Mouse (Mus musculus): ENCODE data around the gene Snrpd3. TPM values are rescaled to one million over a fixed set of nuclear protein-coding genes. Genes with fewer than 3 reads are reported as not detected.
A peak's percentile ranks its signal among the peaks of the same experiment; 100 is the strongest.

The Snrpd3 gene
- total and polyA plus RNA-seq, 2 experiments, result 12.5 to 26.6 TPM

GRCm38 (mm10) chr10:75486086-75486979 lies 31.0 kb upstream of the Snrpd3 start:
- H3K27me3 ChIP-seq (ENCODE audit: control insufficient read depth, insufficient read depth, low read length), result no peaks in the 10 kb centered on the region
- H3K9ac ChIP-seq (ENCODE audit: low read depth, low read length), result no peak overlapping the region
- no peaks in the 10 kb centered on the region for H3K36me3 ChIP-seq (ENCODE audit: control insufficient read depth, insufficient read depth, low read length)
- 0 out of 2 replicates have a peak, but pooled peaks cover 2% of the 10 kb centered on the region for H3K4me1 ChIP-seq (ENCODE audit: control insufficient read depth, insufficient read depth, low read length)
- H3K27ac ChIP-seq (replicated peaks; ENCODE audit: insufficient read depth, low read depth, low read length), result no peak overlapping the region
- DNase-seq (ENCODE audit: extremely low read depth, low read depth, low spot score), result peak; percentile 58
- no peak overlapping the region for H3K4me3 ChIP-seq (ENCODE audit: insufficient read depth, low read depth, low read length)
- no peaks in the 10 kb centered on the region for H3K79me2 ChIP-seq (ENCODE audit: control insufficient read depth, insufficient read depth, low read length)
- TF ChIP-seq POLR2A (IDR thresholded peaks at IDR 0.05; ENCODE audit: extremely low read depth, insufficient read depth, low read length) (no peak), CTCF (IDR thresholded peaks at IDR 0.05; ENCODE audit: low read depth, low read length) (peak; percentile 71)
- WGBS, result 50% methylated on average over 9 of the region's 9 CpGs

GRCm38 (mm10) chr10:75487131-75487530 lies 30.2 kb upstream of the Snrpd3 start:
- 77% methylated on average over 3 of the region's 3 CpGs for WGBS
- no peaks in the 10 kb centered on the region for H3K36me3 ChIP-seq (ENCODE audit: control insufficient read depth, insufficient read depth, low read length)
- TF ChIP-seq CTCF (IDR thresholded peaks at IDR 0.05; ENCODE audit: low read depth, low read length), result no peak
- no peak for TF ChIP-seq POLR2A (IDR thresholded peaks at IDR 0.05; ENCODE audit: extremely low read depth, insufficient read depth, low read length)
- H3K27me3 ChIP-seq (ENCODE audit: control insufficient read depth, insufficient read depth, low read length), result no peaks in the 10 kb centered on the region
- no peaks in the 10 kb centered on the region for H3K79me2 ChIP-seq (ENCODE audit: control insufficient read depth, insufficient read depth, low read length)
- H3K27ac ChIP-seq (replicated peaks; ENCODE audit: insufficient read depth, low read depth, low read length), result no peak overlapping the region
- no peak for DNase-seq (ENCODE audit: extremely low read depth, low read depth, low spot score)
- H3K4me1 ChIP-seq (ENCODE audit: control insufficient read depth, insufficient read depth, low read length), result 0 out of 2 replicates have a peak, but pooled peaks cover 2% of the 10 kb centered on the region
- H3K9ac ChIP-seq (ENCODE audit: low read depth, low read length), result no peak overlapping the region
- no peak overlapping the region for H3K4me3 ChIP-seq (ENCODE audit: insufficient read depth, low read depth, low read length)

GRCm38 (mm10) chr10:75489522-75489921 lies 27.8 kb upstream of the Snrpd3 start:
- TF ChIP-seq CTCF (IDR thresholded peaks at IDR 0.05; ENCODE audit: low read depth, low read length) (no peak), POLR2A (IDR thresholded peaks at IDR 0.05; ENCODE audit: extremely low read depth, insufficient read depth, low read length) (no peak)
- 62% methylated on average over 2 of the region's 2 CpGs for WGBS
- Histone ChIP-seq H3K79me2 (ENCODE audit: control insufficient read depth, insufficient read depth, low read length) (no peaks in the 10 kb centered on the region), H3K36me3 (ENCODE audit: control insufficient read depth, insufficient read depth, low read length) (no peaks in the 10 kb centered on the region), H3K4me1 (ENCODE audit: control insufficient read depth, insufficient read depth, low read length) (0 out of 2 replicates have a peak, but pooled peaks cover 2% of the 10 kb centered on the region), H3K4me3 (ENCODE audit: insufficient read depth, low read depth, low read length) (no peak overlapping the region), H3K9ac (ENCODE audit: low read depth, low read length) (no peak overlapping the region), H3K27me3 (ENCODE audit: control insufficient read depth, insufficient read depth, low read length) (no peaks in the 10 kb centered on the region), H3K27ac (replicated peaks; ENCODE audit: insufficient read depth, low read depth, low read length) (no peak overlapping the region)
- peak; percentile 47 for DNase-seq (ENCODE audit: extremely low read depth, low read depth, low spot score)

GRCm38 (mm10) chr10:75490731-75491130 lies 26.6 kb upstream of the Snrpd3 start:
- H3K36me3 ChIP-seq (ENCODE audit: control insufficient read depth, insufficient read depth, low read length), result no peaks in the 10 kb centered on the region
- DNase-seq (ENCODE audit: extremely low read depth, low read depth, low spot score), result no peak
- no peak overlapping the region for H3K27ac ChIP-seq (replicated peaks; ENCODE audit: insufficient read depth, low read depth, low read length)
- H3K4me3 ChIP-seq (ENCODE audit: insufficient read depth, low read depth, low read length), result no peak overlapping the region
- no peaks in the 10 kb centered on the region for H3K79me2 ChIP-seq (ENCODE audit: control insufficient read depth, insufficient read depth, low read length)
- no peaks in the 10 kb centered on the region for H3K27me3 ChIP-seq (ENCODE audit: control insufficient read depth, insufficient read depth, low read length)
- TF ChIP-seq POLR2A (IDR thresholded peaks at IDR 0.05; ENCODE audit: extremely low read depth, insufficient read depth, low read length), result no peak
- TF ChIP-seq CTCF (IDR thresholded peaks at IDR 0.05; ENCODE audit: low read depth, low read length), result no peak
- peaks cover 7% of the 10 kb centered on the region; the same call in 1 of the 2 replicates for H3K4me1 ChIP-seq (ENCODE audit: control insufficient read depth, insufficient read depth, low read length)
- no peak overlapping the region for H3K9ac ChIP-seq (ENCODE audit: low read depth, low read length)
- 88% methylated on average over 2 of the region's 2 CpGs for WGBS

GRCm38 (mm10) chr10:75491234-75491935 lies 26.0 kb upstream of the Snrpd3 start:
- Histone ChIP-seq H3K27me3 (ENCODE audit: control insufficient read depth, insufficient read depth, low read length) (no peaks in the 10 kb centered on the region), H3K4me3 (ENCODE audit: insufficient read depth, low read depth, low read length) (no peak overlapping the region), H3K9ac (ENCODE audit: low read depth, low read length) (no peak overlapping the region), H3K4me1 (ENCODE audit: control insufficient read depth, insufficient read depth, low read length) (peaks cover 10% of the 10 kb centered on the region; the same call in 1 of the 2 replicates), H3K79me2 (ENCODE audit: control insufficient read depth, insufficient read depth, low read length) (no peaks in the 10 kb centered on the region), H3K36me3 (ENCODE audit: control insufficient read depth, insufficient read depth, low read length) (no peaks in the 10 kb centered on the region), H3K27ac (replicated peaks; ENCODE audit: insufficient read depth, low read depth, low read length) (no peak overlapping the region)
- no peak for TF ChIP-seq CTCF (IDR thresholded peaks at IDR 0.05; ENCODE audit: low read depth, low read length)
- TF ChIP-seq POLR2A (IDR thresholded peaks at IDR 0.05; ENCODE audit: extremely low read depth, insufficient read depth, low read length), result no peak
- no peak for DNase-seq (ENCODE audit: extremely low read depth, low read depth, low spot score)
- 85% methylated on average over 3 of the region's 3 CpGs for WGBS

Measured in liver, adult 2 months (tissue).